Mouse (Mus musculus) cortical plate, adult 2 months (tissue): ENCODE results near the gene Hdac9. TPM values are rescaled to one million over a fixed set of nuclear protein-coding genes. Genes with fewer than 3 reads are reported as not detected.

ENCODE experiments used
- H3K27ac ChIP-seq: fragments of 200-500 bp; 2 replicates; pipeline ENCODE4 v1.5.1; 2012; ENCODE audit warnings: low read length, control low read depth, inconsistent platforms; ENCODE audit not compliant: insufficient read depth
- H3K4me1 ChIP-seq: fragments of 200-500 bp; 2 replicates; pipeline ENCODE4 v1.6.1; 2011; ENCODE audit warnings: low read length; ENCODE audit not compliant: control insufficient read depth, insufficient read depth
- H3K4me3 ChIP-seq: fragments of 200-500 bp; 2 replicates; pipeline ENCODE4 v1.5.1; 2011; ENCODE audit warnings: mild to moderate bottlenecking, low read length, control low read depth; ENCODE audit not compliant: insufficient read depth
- CTCF ChIP-seq: fragments of 200-500 bp; IDR thresholded peaks from 2 replicates; pipeline ENCODE4 v1.5.1; 2011; ENCODE audit warnings: mild to moderate bottlenecking, control low read depth, low read length; ENCODE audit not compliant: insufficient read depth; ENCODE audit errors: extremely low read depth
- POLR2A ChIP-seq: fragments of 200-500 bp; IDR thresholded peaks from 2 replicates; pipeline ENCODE4 v1.6.1; 2011; ENCODE audit warnings: mild to moderate bottlenecking, low read length, control low read depth; ENCODE audit not compliant: insufficient read depth; ENCODE audit errors: extremely low read depth
- polyA plus RNA-seq: library from polyadenylated mRNA; depleted of rRNA; stranded (reverse); fragments of >200 nt; gene quantifications from 2 replicates; pipeline ENCODE4 v1.2.3, GENCODE M21; 2012

The Hdac9 gene
- polyA plus RNA-seq, 1 experiment: 23.8 TPM

DNA sequence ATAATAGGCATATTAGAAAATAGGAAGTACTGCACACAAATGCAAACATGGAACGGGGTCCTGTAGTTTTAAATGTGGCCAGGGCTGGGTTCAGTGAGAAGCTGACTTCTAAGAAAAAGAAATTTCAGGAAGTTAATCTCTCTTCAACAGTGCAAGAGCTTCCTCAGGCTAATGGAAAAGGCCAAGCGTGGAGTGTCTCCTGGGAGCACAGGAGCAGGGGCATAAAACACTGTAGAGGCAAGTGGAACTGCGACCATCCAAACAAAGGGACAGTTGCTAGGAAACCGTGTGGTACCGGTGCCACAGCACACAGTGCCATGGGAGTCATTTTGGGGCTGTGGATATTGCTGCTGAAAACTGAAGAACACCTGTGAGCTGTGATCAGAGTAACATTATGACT is 191.7 kb downstream of the Hdac9 start:
- Histone ChIP-seq H3K4me3 (no peak overlapping the region), H3K4me1 (no peaks in the 10 kb centered on the region; the same call in 1 of the 2 replicates)
- TF ChIP-seq POLR2A: no peak
- TF ChIP-seq CTCF: no peak

DNA sequence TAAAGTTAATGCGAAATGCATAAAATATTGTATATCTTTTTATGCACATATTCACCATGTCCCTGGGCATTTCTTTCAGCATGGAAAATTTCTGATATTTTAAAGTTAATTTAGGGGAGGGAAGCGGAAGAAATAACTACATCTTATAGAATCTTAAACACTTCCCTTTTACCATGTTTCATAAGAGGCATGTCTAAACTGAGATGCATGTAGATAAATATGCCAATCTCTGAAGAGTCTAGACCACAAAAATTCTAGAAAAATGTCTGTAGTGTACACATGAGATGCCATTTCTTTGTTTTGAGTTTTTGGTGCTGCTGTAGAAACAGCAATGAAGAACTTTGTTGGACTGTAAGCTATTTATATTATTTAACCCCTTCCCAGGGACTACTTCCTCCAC is 192.6 kb downstream of the Hdac9 start:
- Histone ChIP-seq H3K4me3 (no peak overlapping the region), H3K27ac (no peak overlapping the region), H3K4me1 (no peaks in the 10 kb centered on the region; the same call in 1 of the 2 replicates)
- TF ChIP-seq POLR2A: no peak
- no peak for TF ChIP-seq CTCF

More for the DNA sequence above, 191.7 kb downstream of the Hdac9 start:
- H3K27ac ChIP-seq: no peak overlapping the region

DNA sequence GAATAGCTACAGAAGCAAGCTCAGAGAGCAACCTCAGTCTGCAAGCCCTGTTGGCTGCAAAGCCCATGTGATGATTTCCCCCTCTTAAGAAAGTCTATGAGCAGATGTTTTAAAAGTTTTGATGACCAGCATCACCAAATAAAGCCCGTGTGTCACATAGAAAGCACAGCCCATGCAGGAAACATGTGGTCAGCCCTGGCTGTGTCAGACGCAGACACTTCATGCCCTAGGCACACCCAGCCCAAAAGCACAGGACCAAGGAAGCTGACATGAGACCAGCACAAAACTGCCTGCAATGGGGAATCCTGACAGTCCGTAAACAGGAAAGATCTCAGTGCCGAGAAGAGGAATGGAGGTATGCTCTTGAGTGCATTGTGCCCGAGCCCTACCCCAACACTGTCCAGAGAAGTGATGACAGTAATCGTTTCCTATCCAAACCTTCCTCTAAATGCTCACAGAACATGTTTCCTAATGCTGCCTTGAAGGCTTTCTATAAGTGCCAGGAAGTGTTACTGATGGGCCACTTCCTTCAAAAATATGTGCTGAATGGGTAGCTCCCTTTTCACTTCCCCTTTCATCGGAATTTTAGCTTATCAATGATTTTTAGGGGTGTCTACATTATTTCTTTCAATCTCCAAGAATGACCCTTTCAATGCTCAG is 193.9 kb downstream of the Hdac9 start:
- Histone ChIP-seq H3K27ac (no peak overlapping the region), H3K4me1 (no peaks in the 10 kb centered on the region; the same call in 1 of the 2 replicates), H3K4me3 (no peak overlapping the region)
- TF ChIP-seq POLR2A (no peak), CTCF (no peak)

DNA sequence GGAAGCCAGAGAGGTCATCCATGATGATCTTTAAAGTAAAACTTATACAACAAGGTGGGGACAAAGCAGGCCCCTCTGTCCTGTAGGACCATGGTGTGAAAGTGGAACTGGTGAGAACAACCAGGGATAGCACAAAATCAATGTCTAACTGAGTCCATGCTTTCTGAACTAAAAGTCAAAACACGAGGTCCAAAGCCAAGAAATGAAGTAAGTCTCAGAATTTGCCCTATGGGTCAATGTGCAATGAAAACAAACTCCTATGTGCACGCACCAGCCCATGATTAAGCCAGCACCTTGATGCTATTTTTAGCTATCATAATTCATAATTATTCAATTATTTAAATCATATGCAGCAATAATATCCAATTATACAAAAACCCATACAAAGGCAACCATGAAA is 196.0 kb downstream of the Hdac9 start:
- no peak for TF ChIP-seq CTCF
- Histone ChIP-seq H3K4me3 (no peak overlapping the region), H3K4me1 (no peaks in the 10 kb centered on the region; the same call in 1 of the 2 replicates), H3K27ac (no peak overlapping the region)

DNA sequence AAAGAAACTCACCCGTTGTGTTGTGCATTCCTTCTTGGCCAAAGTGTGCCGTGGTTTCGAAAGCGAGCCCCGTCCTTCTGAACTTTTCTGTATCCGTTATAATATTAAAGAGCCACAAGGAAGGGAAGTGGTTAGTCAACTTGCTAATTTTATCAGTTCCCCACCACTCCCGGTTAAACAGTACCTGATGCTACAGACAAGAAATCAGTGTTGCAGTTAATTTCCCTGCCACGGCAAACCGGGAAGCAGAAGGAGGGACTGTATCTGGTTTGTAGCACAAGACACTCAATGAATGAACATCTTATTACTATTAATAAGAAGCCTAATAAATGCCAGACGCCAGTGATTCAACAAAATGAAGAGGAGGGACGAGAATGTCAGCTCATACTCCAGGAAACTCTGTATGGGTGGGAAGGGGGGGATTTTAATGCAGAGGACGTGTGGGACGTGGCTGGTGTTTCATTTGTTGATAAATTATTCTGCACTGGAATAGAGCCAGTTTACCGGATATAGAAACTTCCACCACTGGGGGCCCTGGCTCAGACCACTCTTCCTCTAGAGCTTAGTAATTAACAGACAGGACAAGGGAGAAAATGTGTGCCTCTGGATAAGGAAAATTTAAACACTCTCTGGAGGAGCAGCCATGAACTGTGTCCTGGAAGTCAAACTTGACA is 202.5 kb downstream of the Hdac9 start:
- H3K4me3 ChIP-seq: peak overlapping the region; percentile 13; the same call in 1 of the 2 replicates
- no peak for TF ChIP-seq CTCF
- no peak for TF ChIP-seq POLR2A
- H3K27ac ChIP-seq: no peak overlapping the region
- H3K4me1 ChIP-seq: no peaks in the 10 kb centered on the region

DNA sequence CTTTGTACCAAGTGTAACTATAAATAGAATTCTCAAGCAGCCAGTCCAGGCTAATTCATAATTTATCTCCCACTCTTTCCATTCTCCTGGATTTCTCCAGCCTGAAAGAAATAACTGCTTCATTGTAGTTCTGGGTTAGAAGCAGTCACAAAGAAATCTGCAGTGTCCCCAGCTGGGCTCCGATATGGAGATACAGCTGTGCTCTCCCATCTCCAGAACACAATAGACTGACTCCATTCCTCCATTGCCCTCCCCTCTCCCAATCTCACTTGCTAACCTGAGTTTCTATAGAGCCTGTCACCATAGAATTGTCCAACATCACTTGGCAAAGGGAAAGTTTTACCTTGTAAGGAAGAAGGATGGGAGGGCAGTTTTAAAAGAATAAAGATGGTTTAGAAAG is 218.9 kb downstream of the Hdac9 start:
- Histone ChIP-seq H3K4me1 (no peaks in the 10 kb centered on the region), H3K27ac (no peak overlapping the region), H3K4me3 (no peak overlapping the region)
- no peak for TF ChIP-seq CTCF
- TF ChIP-seq POLR2A: no peak

DNA sequence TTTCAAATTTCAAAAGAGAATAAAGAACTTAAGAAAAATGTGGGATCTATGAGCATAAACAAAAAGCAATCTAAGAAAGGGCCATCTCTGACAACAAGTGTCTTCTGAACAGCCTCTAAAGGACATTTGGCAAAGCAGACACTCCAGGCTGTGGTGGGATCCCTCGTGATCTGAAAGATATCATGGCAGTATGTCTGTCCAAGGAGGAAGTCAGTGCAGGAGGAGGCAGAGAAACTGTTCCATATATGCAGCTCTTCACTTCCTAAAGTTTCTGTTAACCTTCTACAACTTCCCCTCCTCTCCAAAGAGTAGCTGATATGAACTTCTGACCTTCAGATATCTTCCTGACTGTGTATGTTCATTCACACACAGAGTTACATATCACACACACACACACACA is 220.2 kb downstream of the Hdac9 start:
- Histone ChIP-seq H3K4me3 (no peak overlapping the region), H3K27ac (no peak overlapping the region), H3K4me1 (no peaks in the 10 kb centered on the region)
- TF ChIP-seq POLR2A: no peak
- no peak for TF ChIP-seq CTCF

DNA sequence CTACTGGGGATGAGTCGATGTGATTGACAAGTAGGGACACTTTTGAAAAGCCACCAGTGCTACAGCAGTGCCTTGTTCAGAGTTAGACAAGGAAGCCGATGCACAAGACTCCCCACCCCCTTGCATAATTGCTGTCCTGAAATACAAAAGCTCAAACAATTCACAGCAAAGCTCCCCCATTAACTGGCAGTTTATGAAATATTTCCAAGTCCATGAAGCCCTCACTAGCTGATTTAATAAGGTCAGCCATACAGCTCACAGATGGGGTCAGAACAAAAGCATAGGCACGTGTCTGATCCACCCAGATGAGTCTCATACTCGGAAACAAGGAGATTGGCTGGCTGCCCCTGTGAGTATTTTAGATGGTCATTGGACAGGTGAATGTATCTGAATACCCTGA is 228.0 kb downstream of the Hdac9 start:
- Histone ChIP-seq H3K4me1 (no peaks in the 10 kb centered on the region), H3K4me3 (no peak overlapping the region), H3K27ac (no peak overlapping the region)
- no peak for TF ChIP-seq CTCF
- no peak for TF ChIP-seq POLR2A

DNA sequence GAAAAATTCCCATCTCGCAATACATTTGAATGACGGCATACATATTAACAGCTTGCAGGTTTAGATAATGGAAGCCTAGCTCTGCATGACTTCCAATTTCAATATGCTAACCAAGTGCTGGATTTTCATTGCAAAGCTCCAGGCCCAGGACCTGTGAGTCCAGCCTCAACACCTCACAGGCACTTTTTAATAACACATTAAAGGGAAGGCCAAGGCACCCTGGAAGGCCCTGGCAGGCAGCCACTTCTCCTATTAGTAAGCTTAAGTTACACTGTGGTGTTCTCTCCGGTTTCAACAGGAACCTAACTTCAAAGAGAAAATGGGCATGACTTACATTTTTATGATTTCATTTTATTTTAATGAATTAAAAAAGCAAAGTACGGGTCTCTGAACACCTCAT is 233.5 kb downstream of the Hdac9 start:
- no peak overlapping the region for H3K27ac ChIP-seq
- no peaks in the 10 kb centered on the region for H3K4me1 ChIP-seq
- no peak for TF ChIP-seq CTCF
- no peak for TF ChIP-seq POLR2A
- H3K4me3 ChIP-seq: no peak overlapping the region

DNA sequence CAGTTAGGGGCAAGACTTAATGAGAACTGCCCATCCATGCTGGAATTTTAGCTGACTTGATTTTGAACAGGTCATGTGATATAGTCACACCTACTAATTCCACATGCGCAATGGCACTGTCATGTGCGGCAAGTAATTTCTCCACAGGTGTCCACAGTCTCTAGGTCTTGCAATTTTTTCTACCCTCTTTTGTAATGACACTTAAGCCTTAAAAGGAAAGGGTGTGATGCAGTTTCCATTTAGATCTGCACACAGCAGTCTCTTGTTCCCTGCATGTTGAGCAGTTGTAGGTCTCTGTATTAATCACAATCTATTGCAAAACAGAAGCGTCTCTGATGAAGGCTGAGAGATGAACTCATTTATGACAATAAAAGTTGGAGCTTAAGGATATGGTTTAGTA is 234.2 kb downstream of the Hdac9 start:
- TF ChIP-seq POLR2A (no peak), CTCF (no peak)
- no peak overlapping the region for H3K4me3 ChIP-seq
- H3K27ac ChIP-seq: no peak overlapping the region
- no peaks in the 10 kb centered on the region for H3K4me1 ChIP-seq

DNA sequence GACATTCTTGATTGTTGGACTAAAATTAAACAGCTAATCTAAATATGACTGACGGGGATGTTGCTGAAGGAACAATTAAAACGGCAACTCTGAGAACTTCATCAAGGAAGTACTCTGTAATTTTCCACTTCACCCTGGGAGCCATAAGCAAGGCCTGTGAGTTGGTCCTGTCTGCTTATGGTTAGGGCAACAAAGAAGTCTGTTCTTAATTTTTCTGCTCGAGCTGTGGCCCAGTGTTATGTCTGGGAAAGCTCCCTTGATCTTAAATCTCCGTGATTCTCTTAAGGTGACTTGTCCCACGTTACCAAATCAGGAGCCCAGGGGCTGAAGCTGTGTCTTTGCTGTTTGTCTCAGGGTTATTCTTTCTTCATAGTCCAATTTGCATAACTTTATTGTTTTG is 236.3 kb downstream of the Hdac9 start:
- no peaks in the 10 kb centered on the region for H3K4me1 ChIP-seq
- H3K27ac ChIP-seq: no peak overlapping the region
- H3K4me3 ChIP-seq: no peak overlapping the region
- TF ChIP-seq POLR2A (no peak), CTCF (no peak)
